Mouse (Mus musculus) lung, postnatal 36 days (tissue): ENCODE data around the gene Zmym5.
"Not testable (repeated sequence)": the region's sequence is repeated elsewhere in the genome, so short reads cannot be mapped to it uniquely, and the experiment has no call there.

Experiments
- DNase-seq: peaks from one replicate; pipeline ENCODE4 v3.0.0; 2022; ENCODE audit warnings: mixed read lengths

Gene Zmym5

GRCm38 (mm10) chr14:56776571-56777238, 34.8 kb downstream of the Zmym5 start:
- no peak for DNase-seq

GRCm38 (mm10) chr14:56775416-56775815, 36.1 kb downstream of the Zmym5 start:
- DNase-seq, result no peak

GRCm38 (mm10) chr14:56766438-56766837, 45.1 kb downstream of the Zmym5 start:
- not testable (repeated sequence) for DNase-seq

DNA sequence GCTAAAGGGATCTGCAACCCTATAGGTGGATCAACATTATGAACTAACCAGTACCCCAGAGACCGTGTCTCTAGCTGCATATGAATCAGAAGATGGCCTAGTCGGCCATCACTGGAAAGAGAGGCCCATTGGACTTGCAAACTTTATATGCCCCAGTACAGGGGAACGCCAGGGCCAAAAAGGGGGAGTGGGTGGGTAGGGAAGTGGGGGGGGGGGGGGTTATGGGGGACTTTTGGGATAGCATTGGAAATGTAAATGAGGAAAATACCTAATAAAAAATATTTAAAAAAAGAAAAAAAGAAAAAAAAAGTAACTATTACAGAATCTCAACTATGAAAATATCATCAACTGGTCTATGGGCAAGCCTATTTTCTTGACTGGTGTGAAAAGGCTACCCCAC, 46.4 kb downstream of the Zmym5 start:
- DNase-seq, result not testable (repeated sequence)

- DNase-seq, result no peak
Observed at GRCm38 (mm10) chr14:56751282-56751681, 60.2 kb downstream of the Zmym5 start.
